Mouse (Mus musculus): Measurements from ENCODE around the gene Rad23a.

DNA sequence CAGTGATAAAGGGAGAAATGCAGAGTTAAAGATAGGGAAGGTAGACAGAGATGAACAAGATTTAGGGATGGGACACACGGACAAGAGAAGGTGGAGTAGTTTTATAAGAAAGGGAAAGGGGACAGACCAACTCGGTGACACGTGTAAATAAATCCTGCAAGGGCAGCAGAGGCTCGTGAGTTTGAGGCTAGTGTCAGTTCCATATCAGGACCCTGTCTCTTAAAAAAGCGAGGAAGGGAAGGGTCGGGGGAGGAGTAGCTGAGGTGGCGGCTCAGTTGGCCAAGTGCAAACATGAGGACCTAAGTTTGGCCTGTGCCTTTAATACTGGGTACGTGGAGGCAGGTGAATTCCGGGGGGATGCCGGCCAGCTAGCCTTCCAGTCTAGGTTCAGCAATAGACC is 29.2 kb downstream of the Rad23a start:
- no peak for TF ChIP-seq CTCF (IDR thresholded peaks at IDR 0.05; ENCODE audit: control insufficient read depth, insufficient read depth, insufficient read length)
- no peak for TF ChIP-seq MAX (IDR thresholded peaks at IDR 0.05)
- TF ChIP-seq MYOD1 (IDR thresholded peaks at IDR 0.05; ENCODE audit: control insufficient read depth, insufficient read length, low read depth) = no peak
- TF ChIP-seq USF1 (IDR thresholded peaks at IDR 0.05; ENCODE audit: low read depth) = no peak
- no peak for TF ChIP-seq MYOG (IDR thresholded peaks at IDR 0.05; ENCODE audit: control insufficient read depth, extremely low read depth, insufficient read length)

Measured in C2C12 (cell line).